Mouse (Mus musculus): Measurements from ENCODE around the gene Adck2. TPM values are rescaled to one million over a fixed set of nuclear protein-coding genes. Genes with fewer than 3 reads are reported as not detected.

Adck2 gene
- polyA plus RNA-seq, 1 experiment, result 10.3 TPM

DNA sequence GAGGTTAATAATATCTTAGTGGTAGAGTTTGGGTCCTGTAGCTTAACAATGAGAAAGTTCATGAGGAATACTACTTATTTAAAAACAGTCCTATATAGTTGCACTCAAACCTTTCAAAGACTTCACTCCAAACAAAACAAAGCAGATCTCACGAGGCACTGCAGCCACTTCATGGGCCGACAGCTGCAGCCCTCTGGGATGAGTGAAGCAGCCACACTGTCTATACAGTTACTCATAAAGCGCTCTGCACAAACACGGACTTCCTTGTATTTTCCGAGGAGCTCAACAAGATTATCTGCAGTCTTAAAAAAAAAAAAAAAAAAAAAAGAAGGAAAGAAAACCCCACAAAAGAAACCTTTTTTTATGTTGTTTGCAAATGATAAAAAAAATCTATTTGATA is 33.7 kb downstream of the Adck2 start:
- no peak for TF ChIP-seq CTCF (IDR thresholded peaks at IDR 0.05; ENCODE audit: borderline replicate concordance, insufficient read depth, low read length)
- H3K4me1 ChIP-seq (ENCODE audit: control insufficient read depth, insufficient read depth, low read length), result no peaks in the 10 kb centered on the region
- no peak overlapping the region for H3K27ac ChIP-seq (ENCODE audit: insufficient read depth, low read length)
- H3K4me3 ChIP-seq (ENCODE audit: insufficient read depth, low read length), result no peak overlapping the region

DNA sequence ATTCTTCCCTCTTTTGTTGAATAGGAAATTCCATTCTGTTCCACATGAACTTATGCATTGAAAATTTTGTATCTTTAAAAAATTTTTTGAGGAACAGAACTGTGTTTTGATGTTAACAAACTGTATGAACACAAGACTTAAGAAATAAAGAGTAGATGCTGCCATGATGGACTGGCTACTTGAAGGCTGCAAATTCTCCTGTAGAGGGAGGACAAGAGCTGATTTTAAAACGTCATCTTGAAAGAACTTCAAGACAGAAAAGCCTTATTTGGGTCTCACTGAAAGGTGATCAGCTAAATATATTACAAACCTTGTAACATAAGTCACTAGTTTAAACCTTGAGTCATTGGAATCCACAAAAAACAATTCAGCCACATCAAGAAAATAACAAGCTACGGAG is 36.5 kb downstream of the Adck2 start:
- H3K4me3 ChIP-seq (ENCODE audit: insufficient read depth, low read length), result no peak overlapping the region
- H3K4me1 ChIP-seq (ENCODE audit: control insufficient read depth, insufficient read depth, low read length), result no peaks in the 10 kb centered on the region
- no peak overlapping the region for H3K27ac ChIP-seq (ENCODE audit: insufficient read depth, low read length)
- TF ChIP-seq POLR2A (IDR thresholded peaks at IDR 0.05; ENCODE audit: low read depth, low read length), result no peak
- no peak for TF ChIP-seq CTCF (IDR thresholded peaks at IDR 0.05; ENCODE audit: borderline replicate concordance, insufficient read depth, low read length)

DNA sequence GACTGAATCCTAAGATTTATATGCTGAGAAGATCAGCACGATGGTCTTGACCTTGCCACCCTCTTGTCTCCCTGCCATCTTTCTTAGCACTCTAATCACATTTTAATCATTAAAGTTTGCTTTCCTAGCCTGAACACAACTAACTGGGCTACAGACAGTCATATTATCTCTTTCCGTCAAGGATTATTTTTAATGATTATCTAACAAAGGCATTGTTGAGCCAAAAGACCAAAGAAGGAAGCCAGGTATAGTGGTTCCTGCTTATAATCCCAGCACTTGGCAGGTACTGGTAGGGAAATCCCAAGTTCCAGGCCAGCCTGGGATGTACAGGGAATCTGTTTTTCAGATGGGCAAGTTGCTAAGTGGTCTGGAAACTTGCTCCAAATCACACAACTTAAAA is 37.6 kb downstream of the Adck2 start:
- Histone ChIP-seq H3K4me3 (ENCODE audit: insufficient read depth, low read length) (no peak overlapping the region), H3K4me1 (ENCODE audit: control insufficient read depth, insufficient read depth, low read length) (no peaks in the 10 kb centered on the region), H3K27ac (ENCODE audit: insufficient read depth, low read length) (no peak overlapping the region)
- TF ChIP-seq POLR2A (IDR thresholded peaks at IDR 0.05; ENCODE audit: low read depth, low read length) (no peak), CTCF (IDR thresholded peaks at IDR 0.05; ENCODE audit: borderline replicate concordance, insufficient read depth, low read length) (no peak)

Other genes starting within 250 kb of the Adck2 start
- 55.8 and 71.5 TPM in 2 replicates for gene Slc37a3, start 196.2 kb upstream of the Adck2 start, polyA plus RNA-seq (2011; ENCODE audit: insufficient read length, low read depth, missing spikeins)
- gene Rab19, start 192.7 kb upstream of the Adck2 start, polyA plus RNA-seq (2011; ENCODE audit: insufficient read length, low read depth, missing spikeins), result 0.33 TPM in 1 of 2 replicates, not detected in the other
- 37.9 and 40.5 TPM in 2 replicates for gene Mkrn1, start 153.4 kb upstream of the Adck2 start, polyA plus RNA-seq (2011; ENCODE audit: insufficient read length, low read depth, missing spikeins)
- gene Dennd2a, start 16.0 kb upstream of the Adck2 start, polyA plus RNA-seq (2011; ENCODE audit: insufficient read length, low read depth, missing spikeins), result 15.5 and 16.1 TPM in 2 replicates
- gene Gm42420, start 11.9 kb downstream of the Adck2 start, polyA plus RNA-seq (2011; ENCODE audit: insufficient read length, low read depth, missing spikeins), result not detected in 2 replicates
- gene Ndufb2, start 18.7 kb downstream of the Adck2 start, polyA plus RNA-seq (2011; ENCODE audit: insufficient read length, low read depth, missing spikeins), result 84.9 and 104 TPM in 2 replicates
- gene Braf, start 151.6 kb downstream of the Adck2 start, polyA plus RNA-seq (2011; ENCODE audit: insufficient read length, low read depth, missing spikeins), result 38.5 and 49.3 TPM in 2 replicates
- 104 and 131 TPM in 2 replicates for gene Mrps33, start 237.1 kb downstream of the Adck2 start, polyA plus RNA-seq (2011; ENCODE audit: insufficient read length, low read depth, missing spikeins)

Data from embryonic fibroblast, embryonic 13.5 days (primary cell).